Mouse (Mus musculus) T-helper 2 cell (primary cell): ENCODE results near the gene Pkd1l2.

Experiments
- in situ Hi-C: fragments of 300-600 bp; cut with MboI, MseI; formaldehyde crosslinking; loops from one replicate; pipeline ENCODE4 v1.15.1; 2025; ENCODE audit warnings: high pct_unique_total_duplicates

Gene Pkd1l2

GRCm38 (mm10) chr8:116978052-116978451 lies 104.2 kb downstream of the Pkd1l2 start:
- in situ Hi-C loops: loop anchor here (5.0 kb wide), 1 partner anchor 36 kb away; the partner anchor contains the start of gene Atmin

- in situ Hi-C loops: loop anchor here (5.0 kb wide), 1 partner anchor 33 kb away; the partner anchor contains the start of gene Atmin
These were observed 106.6 kb downstream of the Pkd1l2 start for GRCm38 (mm10) chr8:116975606-116976005.

- in situ Hi-C loops: loop anchor here (5.0 kb wide), 1 partner anchor 33 kb away; the partner anchor contains the start of gene Atmin
These were observed 107.2 kb downstream of the Pkd1l2 start for GRCm38 (mm10) chr8:116975066-116975465.

- in situ Hi-C loops: no loop called here
These were observed 112.7 kb downstream of the Pkd1l2 start for GRCm38 (mm10) chr8:116969531-116969930.

- in situ Hi-C loops: no loop called here
These were observed 127.8 kb downstream of the Pkd1l2 start for GRCm38 (mm10) chr8:116954415-116954814.

- in situ Hi-C loops: no loop called here
These were observed 129.8 kb downstream of the Pkd1l2 start for GRCm38 (mm10) chr8:116952428-116952827.

GRCm38 (mm10) chr8:116951778-116952177 lies 130.5 kb downstream of the Pkd1l2 start:
- in situ Hi-C loops: no loop called here

- in situ Hi-C loops: no loop called here
These were observed 130.9 kb downstream of the Pkd1l2 start for GRCm38 (mm10) chr8:116951369-116951768.

GRCm38 (mm10) chr8:116947589-116947988 lies 134.7 kb downstream of the Pkd1l2 start:
- in situ Hi-C loops: loop anchor here (25.0 kb wide), 1 partner anchor 840 kb away; no protein-coding TSS in a partner anchor

- in situ Hi-C loops: loop anchor here (25.0 kb wide), 1 partner anchor 840 kb away; no protein-coding TSS in a partner anchor
These were observed 135.4 kb downstream of the Pkd1l2 start for GRCm38 (mm10) chr8:116946851-116947250.

- in situ Hi-C loops: loop anchor here (25.0 kb wide), 1 partner anchor 841 kb away; no protein-coding TSS in a partner anchor
These were observed 135.9 kb downstream of the Pkd1l2 start for GRCm38 (mm10) chr8:116946268-116946838.
